Mouse (Mus musculus): ENCODE measurements at regions not wholly inside any gene's neighbourhood (a gene's known extent, or its start where the extent isn't known, plus 50 kb on each side); places are given as distances from the start of the nearest gene placed in this dataset.

DNA sequence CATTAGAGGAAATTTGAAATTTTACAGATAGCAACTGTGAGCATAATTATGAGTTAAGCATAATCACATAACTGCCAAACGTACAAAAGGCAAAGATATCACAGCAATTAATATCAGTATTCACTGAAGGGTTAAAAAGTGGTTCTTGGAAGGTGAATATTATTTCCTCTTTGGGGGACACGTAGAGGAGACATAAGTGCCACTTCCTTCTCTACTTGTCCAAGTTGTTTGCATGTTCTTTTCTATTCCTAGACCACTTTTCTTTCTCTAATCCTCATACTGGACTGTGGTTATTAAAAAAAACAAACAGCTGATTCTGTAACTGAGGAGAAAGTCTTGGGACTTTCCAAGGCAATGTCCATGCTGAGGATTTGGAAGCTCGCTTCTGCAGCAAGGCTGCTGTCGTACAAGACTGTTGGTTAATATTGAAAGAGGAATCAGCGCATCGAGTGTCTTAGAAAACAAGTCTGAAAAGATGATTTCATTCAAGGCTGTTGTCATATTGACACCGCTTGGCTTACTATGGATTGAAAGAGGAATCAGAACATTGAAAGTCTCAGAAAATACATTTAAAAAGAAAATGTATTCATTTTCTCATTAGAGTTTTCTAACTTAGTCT, 61.7 kb upstream of the Tent5a start:
- peak; percentile 81 for ATAC-seq (ENCODE audit: poor library complexity, severe bottlenecking)

DNA sequence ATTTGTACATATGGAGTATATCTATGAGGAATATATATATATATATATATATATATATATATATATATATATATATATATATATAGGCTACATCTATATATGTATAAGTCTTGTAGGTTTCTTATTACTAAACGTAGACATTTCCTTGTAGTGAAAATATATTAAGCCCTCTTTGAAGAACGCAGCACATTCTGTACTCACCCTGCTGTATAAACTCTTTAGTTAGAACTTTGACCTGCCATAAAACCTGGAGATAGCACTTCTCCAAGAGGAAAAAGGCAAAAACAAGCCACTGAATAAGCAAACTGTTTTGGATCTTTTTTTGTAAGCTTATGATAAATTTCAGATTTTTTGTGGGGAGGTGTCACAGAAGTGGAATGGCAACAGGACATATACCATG, 55.3 kb upstream of the Tent5a start:
- ATAC-seq (ENCODE audit: poor library complexity, severe bottlenecking) = no peak

DNA sequence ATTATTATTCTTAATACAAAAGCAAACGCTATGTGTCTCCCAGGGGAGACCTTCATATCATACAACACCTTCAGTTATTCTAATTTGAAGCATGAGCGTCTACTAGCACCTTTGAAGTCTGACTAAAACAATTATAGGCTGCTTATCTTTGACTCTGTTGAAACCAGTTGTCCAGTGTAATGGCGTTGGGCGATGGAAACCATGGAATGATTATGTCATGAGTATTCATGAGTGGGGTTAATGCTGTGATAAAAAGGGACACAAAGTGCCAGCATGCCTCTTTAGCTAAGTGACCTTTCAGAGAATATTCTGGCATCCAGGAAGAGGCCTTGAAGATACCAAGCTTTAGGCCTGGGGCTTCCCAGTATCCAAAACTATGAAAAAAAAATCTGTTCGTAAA, 53.6 kb upstream of the Tent5a start:
- no peak for ATAC-seq (ENCODE audit: poor library complexity, severe bottlenecking)

DNA sequence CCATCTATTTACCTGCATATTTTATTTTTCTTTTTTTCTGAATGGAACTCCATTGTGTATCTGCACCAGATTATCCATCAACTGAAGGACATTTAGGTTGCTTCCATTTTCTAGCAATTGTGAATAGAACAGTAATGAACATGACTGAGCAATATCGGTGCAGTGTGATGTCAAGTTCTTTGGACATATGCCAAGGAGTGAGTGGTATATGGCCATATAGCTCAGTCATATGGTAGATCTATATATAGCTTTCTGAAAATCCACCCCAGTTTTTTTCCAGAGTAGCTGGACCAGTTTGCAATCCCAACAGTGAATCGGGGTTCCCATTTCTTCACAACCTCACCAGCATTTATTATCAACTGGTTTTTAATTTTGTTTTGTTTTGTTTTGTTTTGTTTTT, 52.0 kb upstream of the Tent5a start:
- no peak for ATAC-seq (ENCODE audit: poor library complexity, severe bottlenecking)

All from megakaryocyte, adult 5-6 weeks (primary cell).